Mouse (Mus musculus) hindbrain, embryonic 15.5 days (tissue): Measurements from ENCODE around the gene Man1a. TPM values are rescaled to one million over a fixed set of nuclear protein-coding genes. Genes with fewer than 3 reads are reported as not detected.

ENCODE experiments used
- ATAC-seq: fragments of 200-750 bp; cut with Nextera tagmentation; 2 replicates; pipeline ENCODE4 v1.8.0; 2017; ENCODE audit warnings: low read depth, moderate number of reproducible peaks, moderate TSS enrichment; ENCODE audit not compliant: low FRiP score
- H3K27ac ChIP-seq: fragments of 300-500 bp; sonication (generic); replicated peaks from 2 replicates; pipeline ENCODE4 v1.5.1; 2015; ENCODE audit warnings: mild to moderate bottlenecking, inconsistent platforms
- H3K27me3 ChIP-seq: fragments of 300-500 bp; sonication (generic); 2 replicates; pipeline ENCODE4 v1.6.1; 2015; ENCODE audit warnings: control low read depth, inconsistent platforms
- H3K36me3 ChIP-seq: fragments of 300-500 bp; sonication (generic); 2 replicates; pipeline ENCODE4 v1.6.1; 2015; ENCODE audit warnings: control low read depth, inconsistent platforms
- H3K4me1 ChIP-seq: fragments of 300-500 bp; sonication (generic); replicated peaks from 2 replicates; pipeline ENCODE4 v1.6.1; 2015; ENCODE audit warnings: control low read depth, inconsistent platforms
- H3K4me2 ChIP-seq: fragments of 300-500 bp; sonication (generic); 2 replicates; pipeline ENCODE4 v1.6.1; 2015; ENCODE audit warnings: moderate library complexity, mild to moderate bottlenecking, inconsistent platforms
- H3K4me3 ChIP-seq: fragments of 300-500 bp; sonication (generic); 2 replicates; pipeline ENCODE4 v1.5.1; 2015; ENCODE audit warnings: mild to moderate bottlenecking, inconsistent platforms
- H3K9ac ChIP-seq: fragments of 300-500 bp; sonication (generic); 2 replicates; pipeline ENCODE4 v1.6.1; 2015; ENCODE audit warnings: inconsistent platforms
- H3K9me3 ChIP-seq: fragments of 300-500 bp; sonication (generic); 2 replicates; pipeline ENCODE4 v1.6.1; 2016; ENCODE audit warnings: control low read depth, inconsistent platforms
- WGBS: fragments of 180-500 bp; shearing (Covaris S2); methylation state at CpG from one replicate; pipeline ENCODE4 v1.1.7; 2015; 5-methylcytosine and 5-hydroxymethylcytosine counted together
- polyA plus RNA-seq: library from polyadenylated mRNA; unstranded; fragments of >200 nt; fragmentation: Nextera tagmentation; extraction: Ambion mirVana; gene quantifications from 2 replicates; pipeline ENCODE4 v1.2.1, GENCODE M21; 2015

Man1a gene
- polyA plus RNA-seq, 1 experiment from 2014 or later = 4.8 TPM

DNA sequence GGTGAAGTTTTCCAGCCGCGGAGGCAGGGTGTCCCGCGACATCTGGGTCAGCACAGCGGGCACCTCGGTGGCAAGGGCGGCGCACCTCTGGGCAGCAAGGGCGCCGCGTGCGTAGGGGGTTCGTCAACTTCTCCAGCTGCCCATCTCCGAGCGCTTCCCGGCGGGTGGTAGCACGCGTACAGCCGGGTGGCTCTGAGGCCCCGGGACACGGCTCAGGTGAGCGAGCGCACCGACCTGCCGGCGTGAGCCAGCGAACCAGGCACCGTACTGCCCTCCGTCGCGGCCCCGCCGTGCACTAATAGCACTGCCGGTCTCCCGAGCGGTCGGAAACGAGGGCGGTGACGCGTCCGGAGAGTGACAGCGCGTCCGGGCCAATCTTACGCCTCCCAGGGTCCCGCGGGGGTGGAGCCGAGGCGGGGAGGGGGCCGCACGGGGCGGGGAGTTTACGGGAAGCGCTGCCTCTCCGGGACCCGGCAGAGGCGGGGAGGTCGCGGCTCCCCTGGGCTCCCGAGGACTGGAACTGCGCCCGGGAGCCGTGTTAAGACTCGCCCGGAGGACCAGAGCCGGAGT is 883 bp downstream of the Man1a start:
- WGBS = under 1% methylated on average over 68 of the region's 68 CpGs
- peaks cover 24% of the 10 kb centered on the region for H3K4me1 ChIP-seq
- ATAC-seq = peak; percentile 98
- H3K9ac ChIP-seq = peak overlapping the region; percentile 70
- H3K36me3 ChIP-seq = no peaks in the 10 kb centered on the region
- H3K27ac ChIP-seq = peak overlapping the region; percentile 52; the same call in 1 of the 2 replicates
- peak overlapping the region; percentile 66 for H3K4me3 ChIP-seq
- no peaks in the 10 kb centered on the region for H3K27me3 ChIP-seq
- H3K4me2 ChIP-seq = peak overlapping the region; percentile 94
- no peaks in the 10 kb centered on the region for H3K9me3 ChIP-seq

DNA sequence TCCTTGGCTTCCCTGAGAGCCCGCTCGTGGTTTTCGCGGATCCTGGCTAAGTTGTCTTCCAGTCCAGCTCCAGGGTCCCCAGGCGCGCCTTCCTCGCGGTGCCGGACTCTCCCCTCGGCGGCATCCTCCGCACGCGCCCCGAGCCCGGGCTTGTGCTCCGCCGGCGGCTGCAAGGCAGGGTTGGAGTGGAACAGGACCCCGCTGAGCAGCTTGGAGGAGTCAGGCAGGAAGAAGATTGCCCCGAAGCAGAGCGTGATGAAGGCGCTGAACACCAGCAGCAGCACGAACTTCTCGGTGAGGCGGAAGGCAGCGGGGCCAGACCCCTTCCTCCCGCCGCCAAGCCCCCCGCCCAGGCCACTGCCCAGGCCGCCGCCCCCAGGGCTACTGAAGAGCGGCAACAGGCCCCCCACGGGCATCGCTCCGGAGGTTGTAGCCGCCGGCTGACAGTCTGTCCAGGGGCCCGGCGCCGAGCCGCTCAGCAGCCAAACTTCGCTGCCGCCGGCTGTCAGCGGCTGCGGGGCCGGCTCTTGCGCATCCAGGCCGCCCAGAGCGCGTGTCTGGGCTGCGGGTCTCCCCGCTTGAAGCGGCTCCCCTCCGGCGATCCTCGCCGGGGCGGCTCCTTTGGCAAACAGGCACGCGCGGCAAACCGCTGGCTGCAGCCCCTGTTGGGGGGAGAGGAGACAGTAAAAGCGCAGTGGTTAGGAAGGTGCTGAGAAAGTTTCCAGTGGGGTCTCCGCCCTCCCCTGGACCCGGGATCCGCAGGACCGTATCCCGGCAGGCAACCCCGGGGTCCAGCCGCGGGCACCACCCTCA is 1.6 kb downstream of the Man1a start:
- peak overlapping the region; percentile 70 for H3K9ac ChIP-seq
- no peaks in the 10 kb centered on the region for H3K27me3 ChIP-seq
- under 1% methylated on average over 67 of the region's 73 CpGs for WGBS
- H3K4me1 ChIP-seq = peaks cover 24% of the 10 kb centered on the region
- peak overlapping the region; percentile 52 for H3K27ac ChIP-seq
- peak; percentile 68 for ATAC-seq
- no peaks in the 10 kb centered on the region for H3K36me3 ChIP-seq
- peak overlapping the region; percentile 94 for H3K4me2 ChIP-seq
- peak overlapping the region; percentile 66 for H3K4me3 ChIP-seq
- no peaks in the 10 kb centered on the region for H3K9me3 ChIP-seq

DNA sequence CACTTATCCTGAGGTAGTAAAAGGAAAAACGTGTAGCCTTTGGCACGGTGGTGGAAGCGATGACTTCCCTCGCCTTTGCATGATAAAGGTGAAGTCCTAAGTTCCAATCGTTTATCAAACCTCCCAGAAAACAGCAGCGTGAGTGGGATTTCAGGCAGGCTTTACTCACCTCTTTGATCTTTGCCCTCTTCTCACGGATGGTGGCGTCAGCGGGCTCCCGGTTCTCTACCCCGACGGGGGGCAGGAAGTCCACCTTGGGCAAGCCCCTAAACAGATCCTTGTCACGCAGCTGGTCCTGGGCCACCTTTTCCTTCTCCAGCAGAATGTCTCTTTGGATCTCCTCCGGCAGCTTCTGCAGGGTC is 2.2 kb downstream of the Man1a start:
- Histone ChIP-seq H3K27me3 (no peaks in the 10 kb centered on the region), H3K4me2 (peak overlapping the region; percentile 94), H3K9me3 (no peaks in the 10 kb centered on the region), H3K9ac (peak overlapping the region; percentile 70), H3K4me3 (peak overlapping the region; percentile 66), H3K36me3 (no peaks in the 10 kb centered on the region), H3K4me1 (peaks cover 24% of the 10 kb centered on the region), H3K27ac (peak overlapping the region; percentile 52; the same call in 1 of the 2 replicates)
- 2% methylated on average over 14 of the region's 14 CpGs for WGBS
- ATAC-seq = 0 out of 2 replicates have a peak, but pooled peaks have one; percentile 1

DNA sequence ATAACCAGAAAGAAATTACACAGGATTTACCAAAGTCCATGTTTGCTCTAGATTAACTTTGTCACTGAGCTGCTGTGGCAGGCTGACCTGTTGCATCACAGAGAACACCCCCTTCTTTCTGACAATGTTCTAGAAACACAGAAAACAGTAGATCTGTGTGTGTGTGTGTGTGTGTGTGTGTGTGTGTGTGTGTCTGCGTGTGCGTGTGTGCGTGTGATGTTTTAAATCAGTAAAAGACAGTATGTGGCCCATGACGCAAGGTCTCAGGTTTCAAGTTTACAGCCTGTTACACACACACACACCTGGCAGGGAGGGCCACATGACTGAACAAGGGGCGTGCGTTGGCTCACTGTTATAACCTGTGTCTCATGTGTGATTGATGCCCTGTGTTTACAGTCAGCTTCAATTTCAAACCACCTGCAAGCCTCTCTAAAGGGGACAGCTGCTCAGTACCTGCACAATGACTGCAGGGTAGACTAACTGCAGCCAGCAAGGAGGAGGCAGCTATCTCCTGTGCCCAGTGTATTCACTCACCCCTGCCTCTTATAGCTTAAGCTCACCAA is 2.7 kb downstream of the Man1a start:
- Histone ChIP-seq H3K9me3 (no peaks in the 10 kb centered on the region), H3K27ac (no peak overlapping the region), H3K4me1 (peaks cover 24% of the 10 kb centered on the region), H3K4me2 (peak overlapping the region; percentile 94), H3K9ac (peak overlapping the region; percentile 70), H3K36me3 (no peaks in the 10 kb centered on the region), H3K27me3 (no peaks in the 10 kb centered on the region), H3K4me3 (peak overlapping the region; percentile 66)
- no peak for ATAC-seq
- 71% methylated on average over 6 of the region's 6 CpGs for WGBS

DNA sequence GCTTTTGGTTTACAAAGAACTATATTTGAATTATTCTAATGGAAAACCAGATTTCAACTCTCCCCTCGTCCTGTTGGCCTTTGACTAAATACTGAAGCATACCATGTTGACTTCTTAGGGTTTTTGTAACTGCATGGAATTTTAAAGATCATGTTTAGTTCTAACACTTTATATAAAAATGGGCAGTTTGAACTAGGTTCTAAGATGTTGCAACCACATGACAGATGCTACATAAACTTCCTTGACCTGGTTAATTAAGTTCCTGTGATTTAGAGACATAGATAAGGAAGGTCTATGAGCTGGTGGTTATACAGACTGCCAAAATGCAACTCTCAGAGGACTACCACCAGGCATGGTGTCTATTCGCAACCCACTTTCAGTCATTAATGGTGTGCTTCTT is 4.1 kb downstream of the Man1a start:
- Histone ChIP-seq H3K4me2 (peak overlapping the region; percentile 94), H3K4me3 (peak overlapping the region; percentile 66), H3K27me3 (no peaks in the 10 kb centered on the region), H3K9me3 (no peaks in the 10 kb centered on the region), H3K36me3 (no peaks in the 10 kb centered on the region), H3K27ac (no peak overlapping the region), H3K4me1 (peaks cover 24% of the 10 kb centered on the region), H3K9ac (no peak overlapping the region)
- ATAC-seq = no peak
- 86% methylated on average over 2 of the region's 2 CpGs for WGBS

- Histone ChIP-seq H3K4me3 (no peak overlapping the region), H3K27ac (no peak overlapping the region), H3K4me2 (peak overlapping the region; percentile 94), H3K36me3 (no peaks in the 10 kb centered on the region), H3K27me3 (no peaks in the 10 kb centered on the region), H3K9me3 (no peaks in the 10 kb centered on the region), H3K9ac (no peak overlapping the region), H3K4me1 (peaks cover 16% of the 10 kb centered on the region)
- 83% methylated on average over 5 of the region's 5 CpGs for WGBS
- ATAC-seq = no peak
These were observed 5.9 kb downstream of the Man1a start for GRCm38 (mm10) chr10:54070496-54070895.

DNA sequence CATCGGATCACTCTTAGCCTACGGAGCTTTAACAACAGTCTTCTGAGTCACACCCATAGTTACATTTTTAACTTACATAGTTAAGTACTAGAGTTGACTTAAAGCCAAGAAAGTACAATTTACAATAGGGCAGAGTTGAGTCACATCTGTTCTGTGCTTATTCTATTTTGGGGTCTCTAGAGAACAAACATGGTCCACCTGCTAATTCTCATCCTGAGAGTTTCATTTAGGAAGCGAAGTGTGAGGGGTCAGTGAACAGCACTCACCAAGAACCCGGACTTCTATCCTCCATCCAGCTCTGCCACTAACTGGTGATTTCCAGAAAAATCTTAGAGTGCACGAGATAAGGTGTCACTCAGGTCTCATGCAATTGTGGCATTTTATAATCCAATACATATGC is 7.0 kb downstream of the Man1a start:
- H3K9ac ChIP-seq = no peak overlapping the region
- WGBS = 94% methylated on average over 5 of the region's 5 CpGs
- no peak overlapping the region for H3K4me3 ChIP-seq
- ATAC-seq = no peak
- no peaks in the 10 kb centered on the region for H3K36me3 ChIP-seq
- H3K27me3 ChIP-seq = no peaks in the 10 kb centered on the region
- H3K4me2 ChIP-seq = no peak overlapping the region
- H3K9me3 ChIP-seq = no peaks in the 10 kb centered on the region
- H3K27ac ChIP-seq = no peak overlapping the region
- peaks cover 14% of the 10 kb centered on the region for H3K4me1 ChIP-seq

DNA sequence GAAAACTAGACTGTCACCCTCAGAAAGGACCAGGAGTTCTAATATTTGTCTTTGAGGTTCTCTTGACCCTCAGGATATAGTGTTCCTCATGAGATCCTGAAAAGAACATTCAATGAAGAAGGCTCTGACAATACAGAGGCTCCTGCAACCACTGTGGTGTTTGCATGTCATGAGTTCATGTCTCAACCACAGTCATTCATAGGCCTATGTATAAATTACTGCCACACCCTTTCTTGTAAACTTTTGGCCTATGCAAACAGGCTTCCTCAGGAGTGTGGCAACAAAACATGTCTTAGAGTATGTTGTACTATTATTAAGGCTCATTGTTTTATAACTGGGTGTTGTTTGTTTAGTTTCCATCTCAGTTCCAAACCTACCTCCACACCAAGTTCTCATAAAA is 9.7 kb downstream of the Man1a start:
- Histone ChIP-seq H3K4me2 (no peak overlapping the region), H3K9me3 (no peaks in the 10 kb centered on the region), H3K36me3 (no peaks in the 10 kb centered on the region), H3K9ac (no peak overlapping the region), H3K27ac (no peak overlapping the region), H3K4me3 (no peak overlapping the region), H3K4me1 (peaks cover 3% of the 10 kb centered on the region; the same call in 1 of the 2 replicates), H3K27me3 (no peaks in the 10 kb centered on the region)
- ATAC-seq = no peak

DNA sequence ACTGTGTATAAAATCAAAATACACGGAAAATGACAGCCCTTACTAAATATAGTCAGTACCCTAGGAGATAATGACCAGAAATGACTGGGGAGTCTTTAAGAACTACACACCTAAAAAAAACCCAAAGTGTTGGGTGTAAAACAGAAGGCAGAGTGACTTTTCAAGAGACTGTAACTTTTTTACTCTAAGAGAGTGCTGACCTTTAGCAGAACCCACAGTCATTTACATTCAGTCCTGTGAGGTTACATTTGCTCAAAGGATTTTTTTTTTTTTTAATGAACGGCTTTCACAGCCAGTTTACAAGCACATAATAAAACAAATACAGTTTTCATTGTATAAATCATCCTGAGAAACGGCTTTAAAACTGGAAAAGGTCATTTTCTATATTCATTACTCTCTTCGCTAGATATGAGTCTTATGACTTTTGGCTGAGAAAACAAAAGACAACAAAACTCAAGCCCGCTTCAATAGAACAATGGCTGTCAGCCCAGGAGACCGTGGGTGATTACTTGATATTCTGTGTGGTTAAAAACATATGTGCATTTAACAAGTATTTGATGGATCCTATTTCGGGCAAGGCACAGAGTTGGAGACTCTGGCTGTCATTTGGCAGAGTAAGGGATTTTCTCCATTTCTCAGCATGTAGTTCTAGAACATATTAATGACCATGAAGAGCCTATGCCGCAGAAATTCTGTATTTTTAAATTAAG is 12.7 kb downstream of the Man1a start:
- Histone ChIP-seq H3K9ac (no peak overlapping the region), H3K4me1 (peaks cover 3% of the 10 kb centered on the region; the same call in 1 of the 2 replicates), H3K27ac (no peak overlapping the region), H3K9me3 (no peaks in the 10 kb centered on the region), H3K4me2 (no peak overlapping the region), H3K4me3 (no peak overlapping the region), H3K27me3 (no peaks in the 10 kb centered on the region), H3K36me3 (no peaks in the 10 kb centered on the region)
- no peak for ATAC-seq
- WGBS = 52% methylated on average over 8 of the region's 8 CpGs

- peaks cover 3% of the 10 kb centered on the region; the same call in 1 of the 2 replicates for H3K4me1 ChIP-seq
- no peaks in the 10 kb centered on the region for H3K27me3 ChIP-seq
- no peaks in the 10 kb centered on the region for H3K9me3 ChIP-seq
- H3K36me3 ChIP-seq = no peaks in the 10 kb centered on the region
- no peak overlapping the region for H3K27ac ChIP-seq
- 86% methylated on average over 11 of the region's 11 CpGs for WGBS
- no peak overlapping the region for H3K4me2 ChIP-seq
- no peak overlapping the region for H3K9ac ChIP-seq
- H3K4me3 ChIP-seq = no peak overlapping the region
- ATAC-seq = no peak
These were observed 13.6 kb downstream of the Man1a start for GRCm38 (mm10) chr10:54062835-54063234.

DNA sequence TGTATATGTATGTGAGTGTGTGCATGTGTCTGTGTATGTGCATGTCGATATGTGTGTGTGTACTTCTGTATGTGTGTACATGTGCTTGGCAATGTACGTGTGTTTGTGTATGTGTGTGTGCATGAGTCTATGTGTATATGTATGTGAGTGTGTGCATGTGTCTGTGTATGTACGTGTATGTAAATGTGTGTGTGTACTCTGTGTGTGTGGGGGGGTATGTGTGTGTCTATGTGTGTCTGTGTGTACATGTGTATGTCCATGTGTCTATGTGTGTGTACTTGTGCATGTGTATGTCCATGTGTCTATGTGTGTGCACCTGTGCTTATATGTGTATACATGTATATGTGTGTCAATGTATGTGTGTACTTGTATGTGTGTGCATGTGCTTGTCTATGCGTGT is 15.2 kb downstream of the Man1a start:
- 0 out of 2 replicates have a peak, but pooled peaks have one; percentile 64 for ATAC-seq

DNA sequence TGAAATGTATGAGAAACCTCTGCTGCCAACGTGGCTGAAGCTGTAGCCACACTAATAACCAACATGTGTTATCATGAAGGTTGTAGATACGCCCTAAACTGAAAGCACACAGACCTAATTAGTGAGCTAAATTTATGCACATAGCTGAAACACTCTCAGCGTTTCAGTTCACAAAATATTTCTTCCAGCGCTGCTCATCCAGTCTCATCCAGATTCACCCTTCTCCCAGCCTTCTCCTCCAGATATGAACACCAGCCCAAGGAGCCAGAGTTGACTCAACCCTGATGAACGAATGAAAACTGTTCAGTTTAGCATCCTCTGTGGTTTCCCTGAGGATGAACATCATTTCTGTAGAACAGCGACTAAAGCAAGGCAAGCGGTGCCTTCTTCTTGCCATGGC is 15.8 kb downstream of the Man1a start:
- Histone ChIP-seq H3K4me3 (no peak overlapping the region), H3K4me1 (peaks cover 3% of the 10 kb centered on the region; the same call in 1 of the 2 replicates), H3K27me3 (no peaks in the 10 kb centered on the region), H3K9ac (no peak overlapping the region), H3K36me3 (no peaks in the 10 kb centered on the region), H3K9me3 (no peaks in the 10 kb centered on the region), H3K27ac (no peak overlapping the region), H3K4me2 (no peak overlapping the region)
- ATAC-seq = no peak
- WGBS = 82% methylated on average over 7 of the region's 7 CpGs

More for the DNA sequence above, 15.2 kb downstream of the Man1a start:
- Histone ChIP-seq H3K9ac (no peak overlapping the region), H3K27me3 (no peaks in the 10 kb centered on the region), H3K9me3 (no peaks in the 10 kb centered on the region), H3K4me3 (no peak overlapping the region), H3K27ac (no peak overlapping the region), H3K4me2 (no peak overlapping the region), H3K36me3 (no peaks in the 10 kb centered on the region), H3K4me1 (peaks cover 3% of the 10 kb centered on the region; the same call in 1 of the 2 replicates)
- WGBS = 96% methylated on average over 4 of the region's 4 CpGs
